Mouse (Mus musculus): Measurements from ENCODE around the gene Fmod. TPM values are rescaled to one million over a fixed set of nuclear protein-coding genes. Genes with fewer than 3 reads are reported as not detected.
A peak's percentile ranks its signal among the peaks of the same experiment; 100 is the strongest.

Fmod gene
- polyA plus RNA-seq, 1 experiment from 2014 or later, result 16.0 TPM

DNA sequence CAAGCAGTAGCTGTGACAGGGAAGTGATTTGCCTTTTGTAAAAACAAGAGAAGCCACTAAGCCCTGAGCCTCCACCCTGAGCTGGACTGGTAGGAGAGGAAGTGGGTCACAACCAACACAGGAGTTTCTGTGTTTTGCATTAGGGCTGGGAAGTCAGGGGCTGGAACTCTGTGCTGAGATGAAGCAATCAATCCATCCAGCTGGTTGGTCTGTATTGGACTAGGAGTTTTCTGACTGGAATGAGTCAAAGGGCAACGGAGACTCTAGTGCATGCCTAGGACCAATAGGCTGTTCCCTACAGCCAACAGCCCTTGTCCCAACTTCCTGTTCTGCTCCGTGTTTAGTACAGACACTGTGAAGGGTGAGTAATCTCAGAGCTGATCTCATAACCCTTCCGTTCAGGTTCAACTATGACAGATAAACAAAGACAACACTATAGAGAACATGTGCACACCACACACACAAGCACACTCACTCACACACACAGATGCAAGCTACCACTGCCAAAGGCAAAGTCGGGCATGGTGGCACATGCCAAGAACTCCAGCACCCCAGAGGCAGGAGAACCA, 28.3 kb downstream of the Fmod start:
- Histone ChIP-seq H3K9me3 (ENCODE audit: control insufficient read depth, low read length) (no peaks in the 10 kb centered on the region), H3K9ac (ENCODE audit: low read length) (no peak overlapping the region), H3K4me3 (ENCODE audit: low read depth, low read length) (no peak overlapping the region), H3K4me1 (ENCODE audit: control insufficient read depth, insufficient read depth, low read length) (peaks cover 61% of the 10 kb centered on the region), H3K4me2 (ENCODE audit: low read depth) (no peak overlapping the region), H3K27me3 (ENCODE audit: control insufficient read depth, insufficient read depth, low read length) (no peaks in the 10 kb centered on the region), H3K27ac (ENCODE audit: low read depth, low read length) (peak overlapping the region; percentile 99), H3K36me3 (ENCODE audit: control insufficient read depth, insufficient read depth, low read length) (no peaks in the 10 kb centered on the region)
- no peak for ATAC-seq (ENCODE audit: insufficient read depth, low FRiP score, low TSS enrichment)
- no peak for DNase-seq (ENCODE audit: low spot score)
- 54% methylated on average over 4 of the region's 4 CpGs for WGBS

DNA sequence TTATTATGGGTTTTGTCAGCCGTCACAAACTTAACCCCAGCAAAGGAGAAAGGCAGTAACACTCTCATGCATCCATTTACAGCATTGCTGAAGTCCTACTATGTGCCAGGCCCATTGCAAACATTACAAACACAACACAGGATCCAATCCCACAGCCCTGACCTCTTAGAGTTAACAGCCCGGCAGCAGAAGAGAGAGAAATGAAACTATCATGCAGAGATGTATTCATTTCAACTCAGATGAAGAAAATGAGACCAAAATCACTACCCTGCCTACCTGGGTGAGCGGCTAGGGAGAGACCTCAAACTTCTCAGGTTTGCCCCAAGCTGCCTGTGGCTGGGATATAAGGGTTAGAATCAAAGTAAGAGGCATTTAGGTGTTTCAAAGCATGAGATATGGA, 29.5 kb downstream of the Fmod start:
- 57% methylated on average over 3 of the region's 3 CpGs for WGBS
- Histone ChIP-seq H3K9me3 (ENCODE audit: control insufficient read depth, low read length) (no peaks in the 10 kb centered on the region), H3K27ac (ENCODE audit: low read depth, low read length) (peak overlapping the region; percentile 24; the same call in 1 of the 2 replicates), H3K27me3 (ENCODE audit: control insufficient read depth, insufficient read depth, low read length) (no peaks in the 10 kb centered on the region), H3K4me3 (ENCODE audit: low read depth, low read length) (no peak overlapping the region), H3K4me1 (ENCODE audit: control insufficient read depth, insufficient read depth, low read length) (peaks cover 56% of the 10 kb centered on the region), H3K4me2 (ENCODE audit: low read depth) (no peak overlapping the region), H3K9ac (ENCODE audit: low read length) (no peak overlapping the region), H3K36me3 (ENCODE audit: control insufficient read depth, insufficient read depth, low read length) (no peaks in the 10 kb centered on the region)
- ATAC-seq (ENCODE audit: insufficient read depth, low FRiP score, low TSS enrichment) (no peak), DNase-seq (ENCODE audit: low spot score) (no peak)

DNA sequence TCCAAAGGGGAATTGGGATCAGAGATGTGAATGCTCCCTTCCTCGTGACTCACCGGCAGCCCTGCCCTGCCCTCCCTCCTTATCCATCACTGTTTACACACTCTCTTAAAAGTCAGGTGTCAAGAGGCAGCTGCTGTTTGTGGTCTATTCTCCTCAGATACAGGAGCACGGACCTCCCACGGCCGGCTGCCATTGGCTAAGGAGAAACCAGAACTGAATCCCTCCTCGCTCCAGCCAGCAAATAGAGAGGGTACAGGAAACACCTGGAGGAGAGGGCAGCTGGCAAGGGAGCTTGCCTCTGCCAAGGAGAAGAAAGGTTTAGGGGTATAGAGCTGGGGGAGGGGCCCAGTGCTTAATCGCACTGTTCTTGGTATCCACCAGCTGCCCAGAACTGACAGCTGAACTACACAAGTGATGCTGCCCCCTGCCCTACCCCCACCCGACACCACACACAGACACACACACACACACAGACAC, 30.1 kb downstream of the Fmod start:
- Histone ChIP-seq H3K4me3 (ENCODE audit: low read depth, low read length) (no peak overlapping the region), H3K36me3 (ENCODE audit: control insufficient read depth, insufficient read depth, low read length) (no peaks in the 10 kb centered on the region), H3K4me1 (ENCODE audit: control insufficient read depth, insufficient read depth, low read length) (peaks cover 56% of the 10 kb centered on the region), H3K9me3 (ENCODE audit: control insufficient read depth, low read length) (no peaks in the 10 kb centered on the region), H3K27me3 (ENCODE audit: control insufficient read depth, insufficient read depth, low read length) (no peaks in the 10 kb centered on the region), H3K4me2 (ENCODE audit: low read depth) (no peak overlapping the region), H3K27ac (ENCODE audit: low read depth, low read length) (peak overlapping the region; percentile 24), H3K9ac (ENCODE audit: low read length) (0 out of 2 replicates have a peak overlapping the region, but pooled peaks have one; percentile 24)
- DNase-seq (ENCODE audit: low spot score), result no peak
- 10% methylated on average over 8 of the region's 8 CpGs for WGBS
- no peak for ATAC-seq (ENCODE audit: insufficient read depth, low FRiP score, low TSS enrichment)

DNA sequence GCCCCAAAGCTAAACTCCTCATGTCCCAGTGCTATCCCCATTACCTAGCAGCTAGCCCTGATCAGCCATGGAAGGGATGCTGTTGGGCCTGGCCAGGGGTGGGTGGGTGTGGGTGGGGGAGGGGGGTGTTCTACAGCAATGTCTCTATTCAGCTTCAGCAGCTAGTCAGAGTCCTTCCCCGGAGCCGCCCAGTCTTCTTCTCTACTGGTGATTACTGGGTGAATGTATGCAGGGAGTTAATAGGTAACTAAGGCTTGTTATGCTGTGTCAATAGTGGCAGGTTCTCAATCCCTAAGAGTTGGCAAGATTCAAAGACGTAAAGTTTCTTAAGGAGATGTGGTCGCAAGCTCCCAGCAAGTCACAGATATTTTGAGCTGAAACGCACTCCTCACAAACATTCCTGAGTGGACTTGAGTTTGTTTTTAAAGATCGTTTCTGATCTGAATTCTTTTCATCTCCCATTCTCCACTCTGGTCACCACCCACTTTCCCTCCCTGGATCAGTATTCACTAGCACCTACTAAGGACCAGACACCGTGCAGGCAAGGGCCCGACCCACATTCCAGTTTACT, 33.1 kb downstream of the Fmod start:
- no peaks in the 10 kb centered on the region for H3K27me3 ChIP-seq (ENCODE audit: control insufficient read depth, insufficient read depth, low read length)
- H3K4me3 ChIP-seq (ENCODE audit: low read depth, low read length), result no peak overlapping the region
- DNase-seq (ENCODE audit: low spot score) (no peak), ATAC-seq (ENCODE audit: insufficient read depth, low FRiP score, low TSS enrichment) (no peak)
- H3K9me3 ChIP-seq (ENCODE audit: control insufficient read depth, low read length), result no peaks in the 10 kb centered on the region
- H3K36me3 ChIP-seq (ENCODE audit: control insufficient read depth, insufficient read depth, low read length), result no peaks in the 10 kb centered on the region
- no peak overlapping the region for H3K9ac ChIP-seq (ENCODE audit: low read length)
- peaks cover 39% of the 10 kb centered on the region for H3K4me1 ChIP-seq (ENCODE audit: control insufficient read depth, insufficient read depth, low read length)
- peak overlapping the region; percentile 81; the same call in 1 of the 2 replicates for H3K27ac ChIP-seq (ENCODE audit: low read depth, low read length)
- no peak overlapping the region for H3K4me2 ChIP-seq (ENCODE audit: low read depth)
- WGBS, result 54% methylated on average over 8 of the region's 8 CpGs

DNA sequence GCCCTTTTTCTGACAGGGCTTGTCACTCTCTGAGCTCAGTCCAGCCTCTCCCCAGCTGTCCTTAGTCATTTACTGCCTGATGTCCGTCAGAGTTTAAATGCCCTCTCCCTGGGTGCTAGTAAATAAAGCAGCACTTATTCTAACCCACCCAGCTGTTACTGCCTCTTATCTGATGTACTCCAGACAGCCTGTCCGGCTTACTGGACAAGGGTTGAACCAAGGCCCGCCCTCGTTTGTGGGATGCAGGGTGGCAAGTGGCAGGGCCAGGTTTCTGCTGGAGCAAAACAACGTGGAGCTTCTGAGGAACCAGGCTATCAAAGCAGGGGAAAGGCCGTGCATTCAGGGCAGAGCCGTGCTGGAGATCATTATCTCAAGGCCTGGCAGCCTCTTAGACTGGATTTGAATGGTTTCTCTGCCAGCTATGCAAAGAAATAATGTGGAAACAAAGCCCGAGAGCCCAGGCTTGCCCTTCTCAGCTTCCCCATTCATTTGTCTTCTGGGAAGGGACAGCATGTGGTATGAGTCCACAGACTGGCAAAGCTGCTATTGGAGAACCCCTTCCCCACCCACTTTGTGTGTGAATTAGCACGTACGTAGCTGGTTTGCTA, 34.5 kb downstream of the Fmod start:
- Histone ChIP-seq H3K9ac (ENCODE audit: low read length) (peak overlapping the region; percentile 20; the same call in 1 of the 2 replicates), H3K27ac (ENCODE audit: low read depth, low read length) (peak overlapping the region; percentile 81), H3K27me3 (ENCODE audit: control insufficient read depth, insufficient read depth, low read length) (no peaks in the 10 kb centered on the region), H3K4me3 (ENCODE audit: low read depth, low read length) (no peak overlapping the region), H3K4me2 (ENCODE audit: low read depth) (no peak overlapping the region), H3K4me1 (ENCODE audit: control insufficient read depth, insufficient read depth, low read length) (peaks cover 37% of the 10 kb centered on the region), H3K9me3 (ENCODE audit: control insufficient read depth, low read length) (no peaks in the 10 kb centered on the region), H3K36me3 (ENCODE audit: control insufficient read depth, insufficient read depth, low read length) (no peaks in the 10 kb centered on the region)
- 28% methylated on average over 10 of the region's 10 CpGs for WGBS
- peak; percentile 35; the same call in 1 of the 2 replicates for ATAC-seq (ENCODE audit: insufficient read depth, low FRiP score, low TSS enrichment)
- DNase-seq (ENCODE audit: low spot score), result no peak

- Histone ChIP-seq H3K4me2 (ENCODE audit: low read depth) (no peak overlapping the region), H3K4me3 (ENCODE audit: low read depth, low read length) (no peak overlapping the region), H3K4me1 (ENCODE audit: control insufficient read depth, insufficient read depth, low read length) (peaks cover 32% of the 10 kb centered on the region), H3K9me3 (ENCODE audit: control insufficient read depth, low read length) (no peaks in the 10 kb centered on the region), H3K36me3 (ENCODE audit: control insufficient read depth, insufficient read depth, low read length) (0 out of 2 replicates have a peak, but pooled peaks cover 3% of the 10 kb centered on the region), H3K27ac (ENCODE audit: low read depth, low read length) (0 out of 2 replicates have a peak overlapping the region, but pooled peaks have one; percentile 81), H3K9ac (ENCODE audit: low read length) (no peak overlapping the region), H3K27me3 (ENCODE audit: control insufficient read depth, insufficient read depth, low read length) (no peaks in the 10 kb centered on the region)
- DNase-seq (ENCODE audit: low spot score) (no peak), ATAC-seq (ENCODE audit: insufficient read depth, low FRiP score, low TSS enrichment) (no peak)
- 80% methylated on average over 6 of the region's 6 CpGs for WGBS
These were observed 36.1 kb downstream of the Fmod start for GRCm38 (mm10) chr1:134073061-134073564.

DNA sequence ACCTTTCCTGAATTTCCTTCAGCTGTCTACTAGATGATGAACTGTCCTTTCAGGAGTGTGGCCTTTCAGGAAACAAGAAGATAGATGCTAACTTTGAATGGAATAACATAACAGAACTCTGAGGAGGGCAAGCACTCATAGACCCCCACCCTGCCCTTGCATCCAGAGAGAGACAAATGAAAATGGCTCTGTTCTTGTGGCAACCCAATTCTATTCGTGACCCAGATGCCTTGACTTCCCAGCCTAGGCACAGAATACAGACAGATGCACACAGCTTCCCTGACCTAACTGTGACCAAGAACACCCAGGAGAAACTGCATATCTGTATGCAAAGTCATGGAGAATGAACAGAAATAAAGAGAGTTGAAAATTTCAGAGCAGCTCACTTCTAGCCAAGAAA, 36.6 kb downstream of the Fmod start:
- Histone ChIP-seq H3K9me3 (ENCODE audit: control insufficient read depth, low read length) (no peaks in the 10 kb centered on the region), H3K27ac (ENCODE audit: low read depth, low read length) (0 out of 2 replicates have a peak overlapping the region, but pooled peaks have one; percentile 30), H3K27me3 (ENCODE audit: control insufficient read depth, insufficient read depth, low read length) (no peaks in the 10 kb centered on the region), H3K36me3 (ENCODE audit: control insufficient read depth, insufficient read depth, low read length) (0 out of 2 replicates have a peak, but pooled peaks cover 3% of the 10 kb centered on the region), H3K4me3 (ENCODE audit: low read depth, low read length) (no peak overlapping the region), H3K9ac (ENCODE audit: low read length) (no peak overlapping the region), H3K4me2 (ENCODE audit: low read depth) (no peak overlapping the region), H3K4me1 (ENCODE audit: control insufficient read depth, insufficient read depth, low read length) (peaks cover 32% of the 10 kb centered on the region)
- ATAC-seq (ENCODE audit: insufficient read depth, low FRiP score, low TSS enrichment), result no peak
- 62% methylated on average over 1 of the region's 1 CpGs for WGBS
- DNase-seq (ENCODE audit: low spot score), result no peak

DNA sequence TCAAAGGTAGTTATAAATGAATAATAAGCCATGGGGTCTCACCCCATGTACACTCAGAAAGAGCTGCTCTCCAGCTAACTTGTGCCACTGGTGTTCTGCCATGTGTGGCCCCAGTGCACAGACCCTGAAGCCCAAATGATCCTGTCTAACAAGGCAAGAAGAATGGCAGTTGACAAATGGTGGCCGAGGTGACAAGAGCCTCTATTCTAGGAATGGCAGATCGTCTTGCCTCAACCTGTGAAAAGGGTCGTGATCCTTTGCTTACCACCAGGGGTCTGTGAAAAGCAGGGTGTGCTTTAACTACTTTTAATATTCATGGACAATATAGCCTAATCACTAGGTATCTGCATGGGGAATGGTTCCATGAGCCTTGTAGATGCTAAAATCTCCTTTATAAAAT, 37.1 kb downstream of the Fmod start:
- Histone ChIP-seq H3K9me3 (ENCODE audit: control insufficient read depth, low read length) (no peaks in the 10 kb centered on the region), H3K36me3 (ENCODE audit: control insufficient read depth, insufficient read depth, low read length) (0 out of 2 replicates have a peak, but pooled peaks cover 3% of the 10 kb centered on the region), H3K4me2 (ENCODE audit: low read depth) (no peak overlapping the region), H3K4me1 (ENCODE audit: control insufficient read depth, insufficient read depth, low read length) (peaks cover 32% of the 10 kb centered on the region), H3K9ac (ENCODE audit: low read length) (no peak overlapping the region), H3K27me3 (ENCODE audit: control insufficient read depth, insufficient read depth, low read length) (no peaks in the 10 kb centered on the region), H3K27ac (ENCODE audit: low read depth, low read length) (no peak overlapping the region), H3K4me3 (ENCODE audit: low read depth, low read length) (no peak overlapping the region)
- 39% methylated on average over 3 of the region's 3 CpGs for WGBS
- DNase-seq (ENCODE audit: low spot score) (no peak), ATAC-seq (ENCODE audit: insufficient read depth, low FRiP score, low TSS enrichment) (no peak)
